Mouse (Mus musculus) bone marrow, adult 2 months (tissue): ENCODE results near the gene Zcchc24.

Experiments used
- CTCF ChIP-seq: fragments of 200-500 bp; IDR thresholded peaks from 2 replicates; pipeline ENCODE4 v1.5.1; 2011; ENCODE audit warnings: low read length, control low read depth; ENCODE audit not compliant: control insufficient read depth, insufficient read depth
- POLR2A ChIP-seq: fragments of 200-500 bp; IDR thresholded peaks from 2 replicates; pipeline ENCODE4 v1.6.1; 2011; ENCODE audit warnings: low read depth, mild to moderate bottlenecking, control low read depth, low read length, borderline replicate concordance; ENCODE audit not compliant: control insufficient read depth

- TF ChIP-seq CTCF (no peak), POLR2A (no peak)
Measured at GRCm38 (mm10) chr14:25759551-25759950, 9.3 kb downstream of the Zcchc24 start.
